Mouse (Mus musculus): ENCODE data around the gene Usp5. TPM values are rescaled to one million over a fixed set of nuclear protein-coding genes. Genes with fewer than 3 reads are reported as not detected.

The Usp5 gene
- polyA plus RNA-seq, 1 experiment from 2014 or later, result 191 TPM

GRCm38 (mm10) chr6:124795781-124796180, 33.5 kb downstream of the Usp5 start:
- H3K4me2 ChIP-seq (replicated peaks), result no peak overlapping the region
- H3K36me3 ChIP-seq, result no peaks in the 10 kb centered on the region
- no peaks in the 10 kb centered on the region for H3K9me3 ChIP-seq
- H3K27me3 ChIP-seq, result no peaks in the 10 kb centered on the region
- no peaks in the 10 kb centered on the region for H3K4me1 ChIP-seq
- no peak overlapping the region for H3K4me3 ChIP-seq
- WGBS, result 76% methylated on average over 4 of the region's 4 CpGs
- no peak for ATAC-seq (ENCODE audit: insufficient number of reproducible peaks, insufficient read depth, low FRiP score, low TSS enrichment)
- H3K27ac ChIP-seq, result no peak overlapping the region
- H3K9ac ChIP-seq, result no peak overlapping the region

- Histone ChIP-seq H3K9me3 (no peaks in the 10 kb centered on the region), H3K27ac (no peak overlapping the region), H3K4me1 (0 out of 2 replicates have a peak, but pooled peaks cover 4% of the 10 kb centered on the region), H3K27me3 (no peaks in the 10 kb centered on the region), H3K36me3 (no peaks in the 10 kb centered on the region), H3K4me3 (no peak overlapping the region), H3K4me2 (replicated peaks) (no peak overlapping the region), H3K9ac (no peak overlapping the region)
- 85% methylated on average over 3 of the region's 3 CpGs for WGBS
- no peak for ATAC-seq (ENCODE audit: insufficient number of reproducible peaks, insufficient read depth, low FRiP score, low TSS enrichment)
These were observed 37.4 kb downstream of the Usp5 start for GRCm38 (mm10) chr6:124791911-124792310.

GRCm38 (mm10) chr6:124790121-124790520, 39.2 kb downstream of the Usp5 start:
- H3K27me3 ChIP-seq, result no peaks in the 10 kb centered on the region
- H3K4me3 ChIP-seq, result no peak overlapping the region
- 39% methylated on average over 4 of the region's 4 CpGs for WGBS
- no peak for ATAC-seq (ENCODE audit: insufficient number of reproducible peaks, insufficient read depth, low FRiP score, low TSS enrichment)
- no peak overlapping the region for H3K9ac ChIP-seq
- H3K9me3 ChIP-seq, result no peaks in the 10 kb centered on the region
- no peaks in the 10 kb centered on the region for H3K36me3 ChIP-seq
- H3K4me1 ChIP-seq, result 0 out of 2 replicates have a peak, but pooled peaks cover 4% of the 10 kb centered on the region
- H3K4me2 ChIP-seq (replicated peaks), result no peak overlapping the region
- H3K27ac ChIP-seq, result peak overlapping the region; percentile 42; the same call in 1 of the 2 replicates

- 82% methylated on average over 4 of the region's 4 CpGs for WGBS
These were observed 39.8 kb downstream of the Usp5 start for GRCm38 (mm10) chr6:124789519-124789918.

GRCm38 (mm10) chr6:124787722-124788121, 41.6 kb downstream of the Usp5 start:
- Histone ChIP-seq H3K27ac (no peak overlapping the region), H3K4me2 (replicated peaks) (no peak overlapping the region), H3K4me1 (peaks cover 5% of the 10 kb centered on the region; the same call in 1 of the 2 replicates), H3K9me3 (no peaks in the 10 kb centered on the region), H3K36me3 (no peaks in the 10 kb centered on the region), H3K27me3 (no peaks in the 10 kb centered on the region), H3K4me3 (no peak overlapping the region), H3K9ac (no peak overlapping the region)
- ATAC-seq (ENCODE audit: insufficient number of reproducible peaks, insufficient read depth, low FRiP score, low TSS enrichment), result no peak
- 77% methylated on average over 10 of the region's 10 CpGs for WGBS

More at GRCm38 (mm10) chr6:124789519-124789918, 39.8 kb downstream of the Usp5 start:
- Histone ChIP-seq H3K4me1 (0 out of 2 replicates have a peak, but pooled peaks cover 4% of the 10 kb centered on the region), H3K27ac (no peak overlapping the region), H3K4me2 (replicated peaks) (no peak overlapping the region), H3K36me3 (no peaks in the 10 kb centered on the region), H3K9me3 (no peaks in the 10 kb centered on the region), H3K9ac (no peak overlapping the region), H3K27me3 (no peaks in the 10 kb centered on the region), H3K4me3 (no peak overlapping the region)
- ATAC-seq (ENCODE audit: insufficient number of reproducible peaks, insufficient read depth, low FRiP score, low TSS enrichment), result no peak

GRCm38 (mm10) chr6:124786756-124787420, 42.4 kb downstream of the Usp5 start:
- H3K4me2 ChIP-seq (replicated peaks), result no peak overlapping the region
- 54% methylated on average over 8 of the region's 8 CpGs for WGBS
- H3K9ac ChIP-seq, result no peak overlapping the region
- no peaks in the 10 kb centered on the region for H3K27me3 ChIP-seq
- no peaks in the 10 kb centered on the region for H3K36me3 ChIP-seq
- H3K27ac ChIP-seq, result no peak overlapping the region
- H3K4me3 ChIP-seq, result no peak overlapping the region
- peaks cover 10% of the 10 kb centered on the region; the same call in 1 of the 2 replicates for H3K4me1 ChIP-seq
- H3K9me3 ChIP-seq, result no peaks in the 10 kb centered on the region
- ATAC-seq (ENCODE audit: insufficient number of reproducible peaks, insufficient read depth, low FRiP score, low TSS enrichment), result no peak

GRCm38 (mm10) chr6:124782436-124782835, 46.8 kb downstream of the Usp5 start:
- Histone ChIP-seq H3K4me3 (no peak overlapping the region), H3K27me3 (peaks cover 5% of the 10 kb centered on the region), H3K9ac (no peak overlapping the region), H3K27ac (no peak overlapping the region), H3K4me2 (replicated peaks) (peak overlapping the region; percentile 28), H3K4me1 (peaks cover 11% of the 10 kb centered on the region; the same call in 1 of the 2 replicates), H3K9me3 (no peaks in the 10 kb centered on the region), H3K36me3 (no peaks in the 10 kb centered on the region)
- 15% methylated on average over 6 of the region's 6 CpGs for WGBS
- ATAC-seq (ENCODE audit: insufficient number of reproducible peaks, insufficient read depth, low FRiP score, low TSS enrichment), result no peak

GRCm38 (mm10) chr6:124780917-124781316, 48.4 kb downstream of the Usp5 start:
- WGBS, result 88% methylated on average over 7 of the region's 7 CpGs
- no peak overlapping the region for H3K9ac ChIP-seq
- no peak overlapping the region for H3K4me2 ChIP-seq (replicated peaks)
- H3K4me3 ChIP-seq, result no peak overlapping the region
- peaks cover 5% of the 10 kb centered on the region for H3K27me3 ChIP-seq
- H3K36me3 ChIP-seq, result no peaks in the 10 kb centered on the region
- no peaks in the 10 kb centered on the region for H3K9me3 ChIP-seq
- H3K4me1 ChIP-seq, result peaks cover 11% of the 10 kb centered on the region; the same call in 1 of the 2 replicates
- ATAC-seq (ENCODE audit: insufficient number of reproducible peaks, insufficient read depth, low FRiP score, low TSS enrichment), result no peak
- H3K27ac ChIP-seq, result no peak overlapping the region

- 5% methylated on average over 10 of the region's 10 CpGs for WGBS
- Histone ChIP-seq H3K4me1 (peaks cover 11% of the 10 kb centered on the region; the same call in 1 of the 2 replicates), H3K4me2 (replicated peaks) (peak overlapping the region; percentile 70), H3K27ac (no peak overlapping the region), H3K9me3 (no peaks in the 10 kb centered on the region), H3K27me3 (peaks cover 5% of the 10 kb centered on the region), H3K9ac (peak overlapping the region; percentile 2; the same call in 1 of the 2 replicates), H3K36me3 (no peaks in the 10 kb centered on the region), H3K4me3 (peak overlapping the region; percentile 37)
- no peak for ATAC-seq (ENCODE audit: insufficient number of reproducible peaks, insufficient read depth, low FRiP score, low TSS enrichment)
These were observed 49.3 kb downstream of the Usp5 start for GRCm38 (mm10) chr6:124779984-124780416.

GRCm38 (mm10) chr6:124779222-124779983, 49.9 kb downstream of the Usp5 start, which contains the start of gene Lrrc23:
Lrrc23 (minus strand) TSS chr6:124779727.
- 2% methylated on average over 23 of the region's 23 CpGs for WGBS
- H3K9ac ChIP-seq, result peak within 1 kb of the TSS; percentile 2; the same call in 1 of the 2 replicates

GRCm38 (mm10) chr6:124770511-124770910, 58.8 kb downstream of the Usp5 start:
- Histone ChIP-seq H3K27me3 (peaks cover 17% of the 10 kb centered on the region), H3K4me2 (replicated peaks) (no peak overlapping the region)
- 85% methylated on average over 15 of the region's 15 CpGs for WGBS

More at GRCm38 (mm10) chr6:124779222-124779983, 49.9 kb downstream of the Usp5 start, which contains the start of gene Lrrc23:
- peak within 1 kb of the TSS; percentile 37 for H3K4me3 ChIP-seq
- H3K4me2 ChIP-seq (replicated peaks), result peak within 1 kb of the TSS; percentile 70
- H3K27me3 ChIP-seq, result peaks cover 5% of the 10 kb centered on the region
- H3K9me3 ChIP-seq, result no peaks in the 10 kb centered on the region
- ATAC-seq (ENCODE audit: insufficient number of reproducible peaks, insufficient read depth, low FRiP score, low TSS enrichment), result 0 out of 2 replicates have a peak, but pooled peaks have one; percentile 3
- H3K4me1 ChIP-seq, result peaks cover 11% of the 10 kb centered on the region; the same call in 1 of the 2 replicates
- no peak within 1 kb of the TSS for H3K27ac ChIP-seq
- no peaks in the 10 kb centered on the region for H3K36me3 ChIP-seq

More at GRCm38 (mm10) chr6:124770511-124770910, 58.8 kb downstream of the Usp5 start:
- Histone ChIP-seq H3K9me3 (no peaks in the 10 kb centered on the region), H3K9ac (no peak overlapping the region), H3K4me3 (no peak overlapping the region), H3K27ac (no peak overlapping the region), H3K4me1 (peaks cover 20% of the 10 kb centered on the region), H3K36me3 (no peaks in the 10 kb centered on the region)
- ATAC-seq (ENCODE audit: insufficient number of reproducible peaks, insufficient read depth, low FRiP score, low TSS enrichment), result no peak
